8 mouse cellular contexts compared by ENCODE assay signal in the genomic region with DNA sequence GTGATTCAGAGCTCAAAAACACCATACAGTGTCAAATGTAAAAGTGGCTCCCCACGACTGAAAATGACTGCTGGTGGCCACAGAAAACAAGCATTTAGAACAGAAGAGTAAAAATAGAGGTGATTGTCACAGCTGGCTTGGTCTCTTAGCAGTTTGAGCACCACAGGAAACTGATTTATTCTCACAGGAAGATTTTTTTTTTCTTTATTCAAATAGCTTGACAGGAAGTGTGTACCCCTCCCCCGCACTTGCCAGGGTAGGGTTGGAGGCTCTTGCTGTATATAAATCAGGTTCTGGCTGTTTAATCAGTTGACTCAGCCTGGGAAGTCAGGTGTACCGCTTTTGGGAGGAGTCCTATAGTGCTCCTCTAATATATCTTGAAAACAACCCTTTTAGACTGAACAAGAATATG. TPM values are rescaled to one million over a fixed set of nuclear protein-coding genes. Genes with fewer than 3 reads are reported as not detected.
DNase-seq lines count a peak whose midpoint lies in the region; ATAC-seq lines count a peak whose summit lies in the region.

No protein-coding gene starts in this region.

- intact Hi-C loops in heart, postnatal 36 days (cut with DNase I): loop anchor here (2.0 to 10.0 kb wide), 3 partner anchors 56 to 724 kb away; partner anchors contain the start of genes Dennd1a, Golga1 and Psmb7

- H3K4me3 ChIP-seq in heart, embryonic 10.5 days: peak overlapping the region; percentile 86
- peak overlapping the region; percentile 79 for H3K4me3 ChIP-seq in heart, embryonic 11.5 days (ENCODE audit: low read depth, low read length)
- peak overlapping the region; percentile 93 for H3K4me3 ChIP-seq in stomach, embryonic 15.5 days (replicated peaks)

- peak overlapping the region; percentile 89 for H3K27ac ChIP-seq in heart, embryonic 10.5 days
- peak overlapping the region; percentile 90; the same call in 1 of the 2 replicates for H3K27ac ChIP-seq in heart, embryonic 11.5 days (ENCODE audit: low read depth, low read length)
- peak overlapping the region; percentile 96 for H3K27ac ChIP-seq in stomach, embryonic 15.5 days

- ATAC-seq in heart, embryonic 11.5 days (replicated peaks; ENCODE audit: insufficient number of reproducible peaks, low FRiP score, low TSS enrichment): no peak
- no peak for ATAC-seq in stomach, embryonic 15.5 days (ENCODE audit: insufficient read depth, low FRiP score, low read depth)
- no peak for ATAC-seq in granulocyte monocyte progenitor cell, adult 5-6 weeks (replicated peaks; ENCODE audit: poor library complexity, severe bottlenecking)

- 32% methylated on average over 3 of the region's 3 CpGs for WGBS in heart, embryonic 10.5 days
- WGBS in heart, embryonic 11.5 days (ENCODE audit: insufficient replicate concordance): 25% methylated on average over 3 of the region's 3 CpGs
- WGBS in stomach, embryonic 15.5 days: 13% methylated on average over 3 of the region's 3 CpGs

- DNase-seq in heart, embryonic 10.5 days (ENCODE audit: low spot score): no peak
- DNase-seq in heart, postnatal 36 days: no peak
- DNase-seq in MN1 (ENCODE audit: low spot score): peak; percentile 69
- peak; percentile 41 to 63 for DNase-seq in kidney, postnatal 25 days
- DNase-seq in mesoderm, embryonic 11.5 days (ENCODE audit: low read depth, low spot score): peak; percentile 30

- peak overlapping the region; percentile 85 for H3K4me2 ChIP-seq in heart, embryonic 11.5 days
- H3K4me2 ChIP-seq in stomach, embryonic 15.5 days: peak overlapping the region; percentile 83

- peaks cover 23% of the 10 kb centered on the region for H3K36me3 ChIP-seq in heart, embryonic 10.5 days
- H3K36me3 ChIP-seq in heart, embryonic 11.5 days (ENCODE audit: control insufficient read depth, insufficient read depth, low read length): peaks cover under 1% of the 10 kb centered on the region
- peaks cover 10% of the 10 kb centered on the region for H3K36me3 ChIP-seq in stomach, embryonic 15.5 days

- peaks cover 29% of the 10 kb centered on the region for H3K4me1 ChIP-seq in heart, embryonic 10.5 days
- H3K4me1 ChIP-seq in heart, embryonic 11.5 days (ENCODE audit: control insufficient read depth, insufficient read depth, low read length): peaks cover 22% of the 10 kb centered on the region
- H3K4me1 ChIP-seq in stomach, embryonic 15.5 days: peaks cover 23% of the 10 kb centered on the region

- H3K27me3 ChIP-seq in heart, embryonic 10.5 days (ENCODE audit: insufficient read depth, poor library complexity, severe bottlenecking): no peaks in the 10 kb centered on the region
- H3K27me3 ChIP-seq in heart, embryonic 11.5 days (ENCODE audit: control insufficient read depth, insufficient read depth, low read length): no peaks in the 10 kb centered on the region
- H3K27me3 ChIP-seq in stomach, embryonic 15.5 days (replicated peaks): no peaks in the 10 kb centered on the region

- peak overlapping the region; percentile 91 for H3K9ac ChIP-seq in heart, embryonic 11.5 days (ENCODE audit: low read depth, low read length)
- H3K9ac ChIP-seq in stomach, embryonic 15.5 days: peak overlapping the region; percentile 92; the same call in 1 of the 2 replicates

- no peaks in the 10 kb centered on the region for H3K9me3 ChIP-seq in heart, embryonic 10.5 days
- H3K9me3 ChIP-seq in heart, embryonic 11.5 days (replicated peaks; ENCODE audit: control insufficient read depth, low read length): no peaks in the 10 kb centered on the region
- H3K9me3 ChIP-seq in stomach, embryonic 15.5 days: no peaks in the 10 kb centered on the region

RNA-seq across cellular contexts. Expression of gene Rpl35, which starts 3.5 kb away (rescaled TPM):
- polyA plus RNA-seq in heart, embryonic 10.5 days (2016; fragmentation: Nextera tagmentation; extraction: Ambion mirVana): 724 and 889 TPM in 2 replicates
- total RNA-seq in heart, postnatal 36 days (2021): 100 to 1,000 TPM; 321 to 338 TPM
- polyA plus RNA-seq in heart, embryonic 11.5 days (2014; fragmentation: Nextera tagmentation; extraction: Ambion mirVana): 768 and 887 TPM in 2 replicates
- 861 and 916 TPM in 2 replicates for polyA plus RNA-seq in stomach, embryonic 15.5 days (2015; fragmentation: Nextera tagmentation; extraction: Ambion mirVana)
- total RNA-seq in granulocyte monocyte progenitor cell, adult 5-6 weeks (2014; fragmentation: Nextera tagmentation): 1,205 and 1,260 TPM in 2 replicates
- total RNA-seq in granulocyte monocyte progenitor cell, adult 5-6 weeks (2017): 1,673 and 1,927 TPM in 2 replicates

RNA-seq across cellular contexts. Expression of gene Arpc5l, which starts 3.8 kb away (rescaled TPM):
- polyA plus RNA-seq in heart, embryonic 10.5 days (2016; fragmentation: Nextera tagmentation; extraction: Ambion mirVana): 93.9 and 118 TPM in 2 replicates
- 10 to 100 TPM; 90.1 to 99.9 TPM for total RNA-seq in heart, postnatal 36 days (2021)
- polyA plus RNA-seq in heart, embryonic 11.5 days (2014; fragmentation: Nextera tagmentation; extraction: Ambion mirVana): 82.9 and 97.0 TPM in 2 replicates
- polyA plus RNA-seq in stomach, embryonic 15.5 days (2015; fragmentation: Nextera tagmentation; extraction: Ambion mirVana): 119 and 127 TPM in 2 replicates
- total RNA-seq in granulocyte monocyte progenitor cell, adult 5-6 weeks (2014; fragmentation: Nextera tagmentation): 71.2 and 74.7 TPM in 2 replicates
- total RNA-seq in granulocyte monocyte progenitor cell, adult 5-6 weeks (2017): 59.5 and 65.2 TPM in 2 replicates

RNA-seq across cellular contexts. Expression of gene Wdr38, which starts 11.7 kb away (rescaled TPM):
- polyA plus RNA-seq in heart, embryonic 10.5 days (2016; fragmentation: Nextera tagmentation; extraction: Ambion mirVana): 0.89 and 1.4 TPM in 2 replicates
- total RNA-seq in heart, postnatal 36 days (2021): under 1 TPM in 1 of 2 experiments, not detected in 1; 0.14 TPM
- polyA plus RNA-seq in heart, embryonic 11.5 days (2014; fragmentation: Nextera tagmentation; extraction: Ambion mirVana): 0.65 and 1.3 TPM in 2 replicates
- 1.6 and 1.9 TPM in 2 replicates for polyA plus RNA-seq in stomach, embryonic 15.5 days (2015; fragmentation: Nextera tagmentation; extraction: Ambion mirVana)
- 0.53 and 0.84 TPM in 2 replicates for total RNA-seq in granulocyte monocyte progenitor cell, adult 5-6 weeks (2014; fragmentation: Nextera tagmentation)
- total RNA-seq in granulocyte monocyte progenitor cell, adult 5-6 weeks (2017): 0.09 and 0.15 TPM in 2 replicates

RNA-seq across cellular contexts. Expression of gene Golga1, which starts 56.4 kb away (rescaled TPM):
- 18.1 and 18.5 TPM in 2 replicates for polyA plus RNA-seq in heart, embryonic 10.5 days (2016; fragmentation: Nextera tagmentation; extraction: Ambion mirVana)
- 10 to 100 TPM; 14.5 to 16.6 TPM for total RNA-seq in heart, postnatal 36 days (2021)
- polyA plus RNA-seq in heart, embryonic 11.5 days (2014; fragmentation: Nextera tagmentation; extraction: Ambion mirVana): 19.3 and 23.2 TPM in 2 replicates
- polyA plus RNA-seq in stomach, embryonic 15.5 days (2015; fragmentation: Nextera tagmentation; extraction: Ambion mirVana): 28.8 and 30.1 TPM in 2 replicates
- total RNA-seq in granulocyte monocyte progenitor cell, adult 5-6 weeks (2014; fragmentation: Nextera tagmentation): 13.0 and 15.7 TPM in 2 replicates
- 13.8 and 17.2 TPM in 2 replicates for total RNA-seq in granulocyte monocyte progenitor cell, adult 5-6 weeks (2017)

Comparison
In these comparisons a context has a peak if more than half of its experiments do, and no peak if none do; other contexts are left out.
1. DNase-seq: peak in MN1 (single experiment), kidney, postnatal 25 days (2 of 2) and mesoderm, embryonic 11.5 days (single experiment); none in heart, embryonic 10.5 days (single experiment) and heart, postnatal 36 days (0 of 2).
2. Peak in every context shown above with its lines, with median percentiles within 50 percentile points of each other: H3K27ac ChIP-seq and H3K4me3 ChIP-seq.